Mouse (Mus musculus) ES-E14 (cell line): Measurements from ENCODE around the gene Atg2a.

Experiments used
- CHD2 ChIP-seq: IDR thresholded peaks from 2 replicates; pipeline ENCODE4 v1.6.1; 2014; ENCODE audit warnings: mild to moderate bottlenecking, low read depth, low read length, inconsistent platforms
- HCFC1 ChIP-seq: IDR thresholded peaks from 2 replicates; pipeline ENCODE4 v1.6.1; 2012; ENCODE audit warnings: low read length, inconsistent platforms, borderline replicate concordance; ENCODE audit not compliant: insufficient read depth
- MAFK ChIP-seq: IDR thresholded peaks from 2 replicates; pipeline ENCODE4 v1.6.1; 2014; ENCODE audit warnings: mild to moderate bottlenecking, low read depth, low read length, inconsistent platforms; ENCODE audit not compliant: insufficient read depth
- ZC3H11A ChIP-seq: IDR thresholded peaks from 2 replicates; pipeline ENCODE4 v1.6.1; 2012; ENCODE audit warnings: low read depth, mild to moderate bottlenecking, inconsistent platforms, low read length, borderline replicate concordance
- ZNF384 ChIP-seq: IDR thresholded peaks from 2 replicates; pipeline ENCODE4 v1.6.1; 2012; ENCODE audit warnings: low read depth, low read length, inconsistent platforms

GRCm38 (mm10) chr19:6280554-6280953 is 39.1 kb downstream of the Atg2a start:
- TF ChIP-seq ZC3H11A (no peak), MAFK (no peak), ZNF384 (no peak), HCFC1 (no peak), CHD2 (no peak)
